Mouse (Mus musculus) ZHBTc4 (cell line): ENCODE measurements around the gene Clec3a.
A peak's percentile ranks its signal among the peaks of the same experiment; 100 is the strongest.

Experiments
- DNase-seq: peaks from one replicate; pipeline ENCODE4 v3.0.0-alpha.2; 2011; ENCODE audit warnings: low read depth, low spot score

The Clec3a gene

GRCm38 (mm10) chr8:114455953-114456352 lies 38.1 kb downstream of the Clec3a start:
- DNase-seq = peak; percentile 24

GRCm38 (mm10) chr8:114458113-114458784 lies 40.4 kb downstream of the Clec3a start:
- DNase-seq = no peak

GRCm38 (mm10) chr8:114460600-114460999 lies 42.7 kb downstream of the Clec3a start:
- DNase-seq = peak; percentile 30

DNA sequence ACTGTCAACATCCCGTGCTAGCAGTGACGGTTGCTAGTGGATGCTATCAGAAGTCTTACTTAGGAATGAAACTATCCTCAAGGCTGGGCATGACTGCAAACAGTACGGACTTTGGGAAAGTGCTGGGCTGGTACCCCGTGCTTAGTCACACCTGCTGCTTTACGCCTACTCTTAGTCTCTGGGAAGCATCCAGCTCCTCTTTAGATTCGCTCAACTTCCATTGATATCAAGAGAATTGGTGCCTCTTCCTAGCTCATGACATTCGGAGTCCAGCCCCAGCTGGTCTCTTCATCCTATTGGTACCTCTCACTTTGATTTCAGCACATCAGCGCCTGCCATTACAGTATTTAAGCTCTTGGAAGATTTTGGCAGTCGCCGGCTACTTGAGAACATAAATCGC lies 44.7 kb downstream of the Clec3a start:
- DNase-seq = no peak

DNA sequence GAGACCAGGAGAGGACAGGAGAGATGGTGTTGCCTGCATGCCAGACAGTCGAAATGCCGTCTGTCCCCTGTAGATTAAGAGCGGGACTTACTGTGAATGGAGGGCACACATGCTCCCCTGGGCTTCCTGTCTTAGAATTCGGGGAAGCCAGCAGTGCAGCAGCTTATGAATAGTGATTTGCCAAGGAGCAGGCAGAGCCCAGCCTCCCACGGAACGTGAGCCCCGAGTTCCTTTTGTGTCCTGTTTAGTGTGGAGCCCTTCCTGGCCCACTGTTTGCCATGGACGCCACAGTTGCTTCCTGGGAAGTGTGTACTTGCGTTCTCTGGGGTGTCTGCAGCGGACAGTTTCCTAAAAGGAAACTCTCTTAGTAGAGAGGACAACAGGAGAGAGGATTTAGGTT lies 45.4 kb downstream of the Clec3a start:
- no peak for DNase-seq

DNA sequence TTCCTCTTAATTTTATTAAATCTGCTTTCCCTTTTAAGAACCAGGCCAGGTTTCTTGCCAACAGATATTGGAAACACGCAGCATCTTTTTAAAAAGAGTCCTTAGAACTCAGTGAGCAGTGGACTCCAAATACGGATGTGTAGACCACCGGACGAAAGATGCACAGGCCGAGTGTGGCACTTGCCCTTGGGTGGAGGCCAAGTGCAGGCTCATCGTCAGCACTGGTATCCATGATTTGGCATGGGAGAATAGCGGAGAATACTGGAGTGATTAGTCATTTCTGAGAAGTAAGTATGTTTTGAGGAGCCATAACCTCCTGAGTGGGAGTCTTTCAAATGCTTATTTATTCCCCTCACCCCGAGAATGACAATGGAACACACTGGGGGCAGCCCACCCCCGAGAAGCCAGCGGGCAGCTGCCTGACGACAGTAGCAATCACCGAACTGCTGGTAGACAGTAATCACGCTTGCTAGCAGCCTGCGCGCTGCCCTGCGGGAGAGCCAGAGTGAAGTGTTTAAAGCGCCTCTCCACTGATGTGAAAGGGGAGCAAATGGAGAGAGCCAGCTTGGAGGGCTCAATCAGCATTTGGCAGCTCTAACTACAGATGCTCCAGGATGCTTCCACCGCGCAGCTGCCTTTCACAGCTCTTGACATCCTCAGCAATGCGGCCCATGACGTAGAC lies 50.8 kb downstream of the Clec3a start:
- DNase-seq = no peak

- peak; percentile 37 for DNase-seq
These were observed 51.3 kb downstream of the Clec3a start for GRCm38 (mm10) chr8:114469208-114469590.

- no peak for DNase-seq
These were observed 55.7 kb downstream of the Clec3a start for GRCm38 (mm10) chr8:114473546-114473945.
